Mouse (Mus musculus) midbrain, embryonic 12.5 days (tissue): ENCODE data around the gene Tmem14c. TPM values are rescaled to one million over a fixed set of nuclear protein-coding genes. Genes with fewer than 3 reads are reported as not detected.

Experiments used
- ATAC-seq: fragments of 200-750 bp; cut with Nextera tagmentation; 2 replicates; pipeline ENCODE4 v1.8.0; 2017; ENCODE audit warnings: low read depth, moderate TSS enrichment, moderate library complexity; ENCODE audit not compliant: low FRiP score
- H3K27ac ChIP-seq: fragments of 300-500 bp; sonication (generic); replicated peaks from 2 replicates; pipeline ENCODE4 v1.5.1; 2016; ENCODE audit warnings: mild to moderate bottlenecking
- H3K27me3 ChIP-seq: fragments of 300-500 bp; sonication (generic); 2 replicates; pipeline ENCODE4 v1.6.1; 2016; ENCODE audit warnings: mild to moderate bottlenecking
- H3K36me3 ChIP-seq: fragments of 300-500 bp; sonication (generic); 2 replicates; pipeline ENCODE4 v1.6.1; 2016
- H3K4me1 ChIP-seq: fragments of 300-500 bp; sonication (generic); 2 replicates; pipeline ENCODE4 v1.6.1; 2016
- H3K4me2 ChIP-seq: fragments of 300-500 bp; sonication (generic); replicated peaks from 2 replicates; pipeline ENCODE4 v1.6.1; 2016; ENCODE audit warnings: mild to moderate bottlenecking, moderate library complexity
- H3K4me3 ChIP-seq: fragments of 300-500 bp; sonication (generic); 2 replicates; pipeline ENCODE4 v1.5.1; 2016; ENCODE audit warnings: mild to moderate bottlenecking
- H3K9ac ChIP-seq: fragments of 300-500 bp; sonication (generic); replicated peaks from 2 replicates; pipeline ENCODE4 v1.6.1; 2016; ENCODE audit warnings: mild to moderate bottlenecking, moderate library complexity
- H3K9me3 ChIP-seq: fragments of 300-500 bp; sonication (generic); 2 replicates; pipeline ENCODE4 v1.6.1; 2016; ENCODE audit warnings: mild to moderate bottlenecking
- WGBS: fragments of 180-500 bp; shearing (Covaris S2); methylation state at CpG from one replicate; pipeline ENCODE4 v1.1.7; 2016; 5-methylcytosine and 5-hydroxymethylcytosine counted together
- polyA plus RNA-seq: library from polyadenylated mRNA; unstranded; fragments of >200 nt; fragmentation: Nextera tagmentation; extraction: Ambion mirVana; gene quantifications from 2 replicates; pipeline ENCODE4 v1.2.1, GENCODE M21; 2016

Gene Tmem14c
- polyA plus RNA-seq, 1 experiment from 2014 or later, result 151 TPM

DNA sequence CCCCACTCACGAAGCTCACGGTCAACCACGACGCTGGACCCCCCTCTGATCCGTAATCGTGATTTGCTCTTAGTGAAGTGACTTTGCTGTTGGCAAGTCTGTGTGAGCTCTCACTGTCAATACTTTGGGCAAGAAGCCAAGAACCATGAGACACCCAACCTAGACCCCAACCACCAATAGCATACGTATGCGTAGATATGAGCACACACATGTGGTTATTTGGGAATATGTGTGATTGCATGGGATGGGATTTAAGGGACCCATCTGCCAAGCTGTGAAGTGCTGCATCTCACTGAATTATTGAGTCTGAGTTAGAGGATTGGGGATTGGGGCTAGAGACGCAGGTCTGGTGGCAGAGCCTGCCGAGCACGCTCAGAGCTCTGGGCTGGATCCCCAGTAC is 55.5 kb downstream of the Tmem14c start:
- no peak for ATAC-seq
- H3K36me3 ChIP-seq, result no peaks in the 10 kb centered on the region
- H3K9ac ChIP-seq, result no peak overlapping the region
- H3K4me2 ChIP-seq, result no peak overlapping the region
- H3K9me3 ChIP-seq, result no peaks in the 10 kb centered on the region
- no peak overlapping the region for H3K4me3 ChIP-seq
- no peak overlapping the region for H3K27ac ChIP-seq
- WGBS, result 90% methylated on average over 11 of the region's 11 CpGs
- peaks cover 5% of the 10 kb centered on the region for H3K27me3 ChIP-seq
- H3K4me1 ChIP-seq, result no peaks in the 10 kb centered on the region

Other genes starting within 250 kb of the Tmem14c start
- 3.2 and 3.4 TPM in 2 replicates for gene Gcnt2, start 156.5 kb upstream of the Tmem14c start, polyA plus RNA-seq
- gene Pak1ip1, start 15.3 kb upstream of the Tmem14c start, polyA plus RNA-seq, result 78.5 and 82.8 TPM in 2 replicates
- gene Mak, start 63.4 kb downstream of the Tmem14c start, polyA plus RNA-seq, result 0.46 and 0.72 TPM in 2 replicates
- not detected in 2 replicates for gene Gcm2, start 94.7 kb downstream of the Tmem14c start, polyA plus RNA-seq
- gene Sycp2l, start 98.0 kb downstream of the Tmem14c start, polyA plus RNA-seq, result not detected in 2 replicates
- 43.4 and 44.4 TPM in 2 replicates for gene Elovl2, start 204.1 kb downstream of the Tmem14c start, polyA plus RNA-seq
- gene Smim13, start 233.6 kb downstream of the Tmem14c start, polyA plus RNA-seq, result 16.5 and 17.5 TPM in 2 replicates